In the genomic region with DNA sequence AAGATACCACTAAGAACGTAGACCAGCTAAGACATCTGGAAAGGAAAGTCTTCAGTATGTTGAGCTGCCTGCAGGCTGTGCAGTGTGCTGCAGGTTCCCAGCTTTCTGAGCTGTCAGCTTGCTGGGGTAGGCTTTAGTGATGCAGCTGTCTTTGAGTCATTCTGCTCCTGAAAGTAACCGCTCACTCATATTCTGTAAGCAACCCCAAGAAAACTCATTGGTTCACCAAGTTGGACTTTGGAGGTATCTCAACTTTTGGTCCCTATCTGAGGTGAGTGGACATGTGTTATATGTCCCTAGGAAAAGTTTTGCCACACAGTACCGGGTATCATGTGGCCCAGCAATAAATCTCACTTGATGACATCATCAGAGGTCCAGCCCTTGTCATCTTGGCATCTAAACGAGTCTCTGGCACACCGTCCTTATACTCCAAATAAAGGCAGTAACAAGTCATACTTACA, we compare ENCODE assay signal across 11 mouse cellular contexts. TPM values are rescaled to one million over a fixed set of nuclear protein-coding genes. Genes with fewer than 3 reads are reported as not detected.
DNase-seq lines count a peak whose midpoint lies in the region; ATAC-seq lines count a peak whose summit lies in the region.
"Had no signal": no experiment of that assay in that cellular context is flagged by ENCODE, and none has a peak within 500 bp of the region (broad histone marks: within the 10 kb centered on the region; RNA-seq: fewer than 3 reads in every experiment).

No protein-coding gene starts in this region.

- H3K27me3 ChIP-seq in kidney, embryonic 15.5 days = no peaks in the 10 kb centered on the region
- H3K27me3 ChIP-seq in kidney, embryonic 14.5 days (ENCODE audit: control insufficient read depth, insufficient read depth, low read length) = no peaks in the 10 kb centered on the region
- H3K27me3 ChIP-seq in intestine, embryonic 15.5 days (replicated peaks) = no peaks in the 10 kb centered on the region
- H3K27me3 ChIP-seq: liver, embryonic 12.5 days; midbrain, embryonic 13.5 days had no signal

- no peaks in the 10 kb centered on the region for H3K36me3 ChIP-seq in kidney, embryonic 15.5 days
- no peaks in the 10 kb centered on the region for H3K36me3 ChIP-seq in kidney, embryonic 14.5 days (ENCODE audit: control insufficient read depth, insufficient read depth, low read length)
- H3K36me3 ChIP-seq in intestine, embryonic 15.5 days = no peaks in the 10 kb centered on the region
- H3K36me3 ChIP-seq: liver, embryonic 12.5 days; midbrain, embryonic 13.5 days had no signal

- no peaks in the 10 kb centered on the region for H3K9me3 ChIP-seq in kidney, embryonic 15.5 days (replicated peaks)
- no peaks in the 10 kb centered on the region for H3K9me3 ChIP-seq in kidney, embryonic 14.5 days (ENCODE audit: control insufficient read depth, low read length)
- no peaks in the 10 kb centered on the region for H3K9me3 ChIP-seq in intestine, embryonic 15.5 days
- H3K9me3 ChIP-seq: liver, embryonic 12.5 days; midbrain, embryonic 13.5 days had no signal

- peaks cover 35% of the 10 kb centered on the region for H3K4me1 ChIP-seq in kidney, embryonic 15.5 days
- peaks cover 18% of the 10 kb centered on the region; the same call in 1 of the 2 replicates for H3K4me1 ChIP-seq in kidney, embryonic 14.5 days (ENCODE audit: control insufficient read depth, insufficient read depth, low read length)
- peaks cover 24% of the 10 kb centered on the region for H3K4me1 ChIP-seq in intestine, embryonic 15.5 days (replicated peaks)

- ATAC-seq in kidney, embryonic 15.5 days (replicated peaks; ENCODE audit: low FRiP score) = no peak
- no peak for ATAC-seq in kidney, embryonic 14.5 days (ENCODE audit: low FRiP score, low TSS enrichment)
- ATAC-seq in intestine, embryonic 15.5 days = peak; percentile 41
- ATAC-seq: liver, embryonic 12.5 days; midbrain, embryonic 13.5 days had no signal

- WGBS in kidney, embryonic 15.5 days = 55% methylated on average over 5 of the region's 5 CpGs
- 63% methylated on average over 5 of the region's 5 CpGs for WGBS in kidney, embryonic 14.5 days
- 32% methylated on average over 5 of the region's 5 CpGs for WGBS in intestine, embryonic 15.5 days

- H3K4me2 ChIP-seq in kidney, embryonic 15.5 days = no peak overlapping the region
- H3K4me2 ChIP-seq in kidney, embryonic 14.5 days (replicated peaks; ENCODE audit: low read depth, low read length) = no peak overlapping the region
- H3K4me2 ChIP-seq in intestine, embryonic 15.5 days (replicated peaks) = no peak overlapping the region
- H3K4me2 ChIP-seq: liver, embryonic 12.5 days; midbrain, embryonic 13.5 days had no signal

- H3K27ac ChIP-seq in kidney, embryonic 15.5 days = 0 out of 2 replicates have a peak overlapping the region, but pooled peaks have one; percentile 6
- no peak overlapping the region for H3K27ac ChIP-seq in kidney, embryonic 14.5 days (ENCODE audit: low read depth, low read length)
- H3K27ac ChIP-seq in intestine, embryonic 15.5 days = peak overlapping the region; percentile 48
- H3K27ac ChIP-seq: liver, embryonic 12.5 days; midbrain, embryonic 13.5 days had no signal

- no peak overlapping the region for H3K4me3 ChIP-seq in kidney, embryonic 15.5 days (replicated peaks)
- H3K4me3 ChIP-seq in kidney, embryonic 14.5 days (ENCODE audit: low read length) = no peak overlapping the region
- no peak overlapping the region for H3K4me3 ChIP-seq in intestine, embryonic 15.5 days (replicated peaks)
- H3K4me3 ChIP-seq: liver, embryonic 12.5 days; midbrain, embryonic 13.5 days had no signal

- H3K9ac ChIP-seq in kidney, embryonic 15.5 days = no peak overlapping the region
- H3K9ac ChIP-seq in kidney, embryonic 14.5 days (ENCODE audit: low read depth, low read length) = no peak overlapping the region
- no peak overlapping the region for H3K9ac ChIP-seq in intestine, embryonic 15.5 days
- H3K9ac ChIP-seq: liver, embryonic 12.5 days; midbrain, embryonic 13.5 days had no signal

- DNase-seq in adrenal gland, adult 2 months = peak; percentile 70
- DNase-seq in adrenal gland, postnatal 25 days = no peak
- peak; percentile 37 for DNase-seq in A20 (ENCODE audit: low read depth, low spot score)
- DNase-seq in thymus, postnatal 36 days = no peak
- no peak for DNase-seq in thymus, postnatal 14 days
- DNase-seq: right cerebral cortex, postnatal 14 days had no signal

RNA-seq across cellular contexts. Expression of gene Pik3ca, which starts 20.3 kb away (rescaled TPM):
- total RNA-seq in adrenal gland, adult 2 months (2021) = 10 to 100 TPM; 42.1 to 49.6 TPM
- polyA plus RNA-seq in adrenal gland, adult 2 months (2012; rRNA removed) = 1.3 and 1.5 TPM in 2 replicates
- 38.8 and 63.8 TPM in 2 replicates for total RNA-seq in adrenal gland, postnatal 25 days (2021)
- polyA plus RNA-seq in kidney, embryonic 15.5 days (2015; fragmentation: Nextera tagmentation; extraction: Ambion mirVana) = 10.3 and 10.6 TPM in 2 replicates
- 14.5 and 16.2 TPM in 2 replicates for polyA plus RNA-seq in kidney, embryonic 14.5 days (2014; fragmentation: Nextera tagmentation; extraction: Ambion mirVana)
- polyA plus RNA-seq in intestine, embryonic 15.5 days (2015; fragmentation: Nextera tagmentation; extraction: Ambion mirVana) = 7.9 and 10.9 TPM in 2 replicates

RNA-seq across cellular contexts. Expression of gene Zmat3, which starts 52.0 kb away (rescaled TPM):
- total RNA-seq in adrenal gland, adult 2 months (2021) = 10 to 100 TPM; 17.7 to 18.2 TPM
- 8.0 and 11.8 TPM in 2 replicates for polyA plus RNA-seq in adrenal gland, adult 2 months (2012; rRNA removed)
- total RNA-seq in adrenal gland, postnatal 25 days (2021) = 17.7 and 19.9 TPM in 2 replicates
- 3.9 and 4.6 TPM in 2 replicates for polyA plus RNA-seq in kidney, embryonic 15.5 days (2015; fragmentation: Nextera tagmentation; extraction: Ambion mirVana)
- 5.8 and 6.9 TPM in 2 replicates for polyA plus RNA-seq in kidney, embryonic 14.5 days (2014; fragmentation: Nextera tagmentation; extraction: Ambion mirVana)
- 3.6 and 4.2 TPM in 2 replicates for polyA plus RNA-seq in intestine, embryonic 15.5 days (2015; fragmentation: Nextera tagmentation; extraction: Ambion mirVana)

Comparison
In these comparisons a context has a peak if more than half of its experiments do, and no peak if none do; other contexts are left out.
1. DNase-seq: peak in adrenal gland, adult 2 months (single experiment) and A20 (single experiment); none in adrenal gland, postnatal 25 days (single experiment), thymus, postnatal 36 days (0 of 2) and thymus, postnatal 14 days (single experiment).